ENCODE assay signal across 15 mouse cellular contexts in genomic region chr9:37016165-37016564, GRCm38 (mm10).
DNase-seq lines count a peak whose midpoint lies in the region.
"Had no signal": no experiment of that assay in that cellular context is flagged by ENCODE, and none has a peak within 500 bp of the region (broad histone marks: within the 10 kb centered on the region; RNA-seq: fewer than 3 reads in every experiment).

No protein-coding gene starts in this region.

- intact Hi-C loops in heart, postnatal 25 days (cut with DNase I), result no loop called here

- DNase-seq in cerebellum, postnatal 14 days, result peak; percentile 26 to 46
- no peak for DNase-seq in cerebellum, postnatal 36 days
- DNase-seq in heart, adult 18-20 months, result peak; percentile 31 to 43
- no peak for DNase-seq in heart, postnatal 25 days (ENCODE audit: low spot score)
- peak; percentile 5 for DNase-seq in lung, postnatal 36 days
- DNase-seq in lung, postnatal 4 days, result no peak
- DNase-seq in left cerebral cortex, adult 11 months (ENCODE audit: low spot score), result no peak
- DNase-seq: adrenal gland, postnatal 14 days; heart, postnatal 4 days; kidney, adult 8-10 months; kidney, postnatal 4 days; layer of hippocampus, postnatal 36 days; liver, embryonic 13.5 days; right cerebral cortex, adult 18-20 months; thymus, postnatal 14 days had no signal

Comparison
In these comparisons a context has a peak if more than half of its experiments do, and no peak if none do; other contexts are left out.
1. DNase-seq: peak in cerebellum, postnatal 14 days (2 of 2), heart, adult 18-20 months (2 of 2) and lung, postnatal 36 days (single experiment); none in cerebellum, postnatal 36 days (0 of 2), heart, postnatal 25 days (single experiment), lung, postnatal 4 days (0 of 2) and left cerebral cortex, adult 11 months (single experiment).